Mouse (Mus musculus): ENCODE results near the gene Gmppa.
A peak's percentile ranks its signal among the peaks of the same experiment; 100 is the strongest.

The Gmppa gene

GRCm38 (mm10) chr1:75422823-75423471 lies 12.8 kb upstream of the Gmppa start:
- DNase-seq (ENCODE audit: low spot score in 2 of 2), result no peak

DNA sequence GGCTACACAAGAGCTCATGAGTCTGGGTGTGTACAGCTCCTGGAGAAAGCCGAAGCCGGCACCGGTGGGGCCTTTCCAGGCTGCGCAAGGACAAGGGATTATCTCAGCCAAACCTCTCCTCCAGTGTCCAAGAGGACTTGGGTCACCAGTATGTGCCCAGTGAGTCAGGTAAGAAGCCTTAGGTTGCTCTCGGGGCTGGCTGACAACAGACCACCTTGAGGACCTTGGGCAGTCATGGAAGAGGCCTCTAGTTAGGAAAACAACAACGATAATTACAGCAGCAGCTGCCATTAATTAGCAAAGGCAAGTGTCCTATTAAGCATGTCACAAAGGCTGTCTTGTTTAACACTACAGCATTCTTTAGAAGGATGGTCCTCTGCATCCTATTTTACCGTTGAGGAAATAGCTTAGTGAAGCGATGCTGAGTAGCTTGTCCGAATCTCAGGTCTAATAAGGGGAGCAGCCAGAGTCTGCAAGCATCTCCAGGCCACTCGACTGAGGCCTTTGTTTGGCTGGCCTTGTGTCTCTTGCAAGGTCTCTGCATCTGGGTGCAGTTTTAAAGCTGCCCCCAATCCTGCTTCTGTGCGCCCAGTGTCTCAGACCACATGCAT lies 11.8 kb upstream of the Gmppa start:
- no peak for DNase-seq (ENCODE audit: low spot score in 2 of 2)

- DNase-seq (ENCODE audit: low spot score in 2 of 2), result no peak
Measured at GRCm38 (mm10) chr1:75425796-75426471, 9.8 kb upstream of the Gmppa start.

- no peak for DNase-seq (ENCODE audit: low spot score in 2 of 2)
Measured at GRCm38 (mm10) chr1:75438782-75439181, 3.1 kb downstream of the Gmppa start.

- no peak for DNase-seq (ENCODE audit: low spot score in 2 of 2)
Measured at GRCm38 (mm10) chr1:75440661-75441060, 4.9 kb downstream of the Gmppa start.

DNA sequence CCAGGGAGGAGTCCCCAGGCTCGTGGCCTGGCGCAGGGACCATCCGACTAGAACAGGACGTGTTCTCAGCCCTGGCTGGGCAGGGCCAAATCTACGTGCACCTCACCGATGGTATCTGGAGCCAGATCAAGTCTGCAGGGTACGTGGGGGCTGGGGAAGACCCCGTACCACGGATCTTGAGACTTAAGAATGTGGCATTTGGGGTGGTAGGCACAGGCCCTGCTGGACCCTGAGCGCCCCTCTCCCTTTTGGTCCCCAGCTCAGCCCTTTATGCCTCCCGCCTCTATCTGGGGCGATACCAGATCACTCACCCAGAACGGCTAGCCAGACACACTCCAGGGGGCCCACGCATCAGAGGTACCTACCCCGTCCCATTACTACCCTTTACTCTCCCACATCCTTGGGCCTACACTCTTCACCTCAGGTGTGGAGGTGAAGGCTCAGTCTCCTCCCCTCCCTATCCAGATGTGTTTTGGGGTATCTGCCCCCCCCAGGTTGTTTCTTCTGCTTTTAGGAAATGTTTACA lies 5.8 kb downstream of the Gmppa start:
- DNase-seq (ENCODE audit: low spot score in 2 of 2), result no peak

DNA sequence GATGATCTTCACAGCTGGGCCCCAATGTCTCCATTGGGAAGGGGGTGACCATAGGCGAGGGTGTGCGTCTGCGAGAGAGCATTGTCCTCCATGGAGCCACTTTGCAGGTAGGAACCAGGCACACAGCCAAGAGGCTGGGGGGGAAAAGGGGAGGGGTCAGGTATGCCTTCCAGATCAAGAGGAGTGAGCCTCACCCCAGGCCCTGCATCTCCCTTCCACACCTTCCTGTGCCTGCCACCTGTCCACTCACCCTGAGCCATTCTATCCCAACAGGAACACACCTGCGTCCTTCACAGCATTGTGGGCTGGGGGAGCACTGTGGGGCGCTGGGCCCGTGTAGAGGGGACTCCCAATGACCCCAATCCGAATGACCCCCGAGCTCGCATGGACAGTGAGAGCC lies 6.4 kb downstream of the Gmppa start:
- no peak for DNase-seq (ENCODE audit: low spot score in 2 of 2)

- DNase-seq (ENCODE audit: low spot score in 2 of 2), result no peak
Measured at GRCm38 (mm10) chr1:75442811-75443210, 7.1 kb downstream of the Gmppa start.

- DNase-seq (ENCODE audit: low spot score in 2 of 2), result no peak
Measured at GRCm38 (mm10) chr1:75443247-75444024, 7.7 kb downstream of the Gmppa start.

DNA sequence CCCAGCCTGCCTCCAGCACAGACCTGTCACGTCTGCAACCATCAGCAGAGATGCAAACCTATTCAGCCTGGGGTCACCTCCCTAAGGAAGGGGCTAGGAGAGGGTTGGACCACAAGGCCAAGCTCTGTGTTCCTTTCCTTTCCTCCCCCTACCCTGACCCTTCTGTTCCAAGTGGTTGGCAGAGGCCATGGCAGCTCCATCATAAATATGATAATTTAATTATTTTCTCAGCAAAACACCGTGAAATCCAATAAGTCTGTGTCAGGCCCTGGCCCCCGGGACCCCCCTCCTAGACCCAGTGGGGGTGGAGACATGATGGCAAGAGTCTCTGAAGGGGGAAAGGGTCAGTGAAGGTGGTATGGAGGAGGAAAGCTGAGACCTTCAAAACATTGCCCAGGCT lies 8.5 kb downstream of the Gmppa start:
- DNase-seq (ENCODE audit: low spot score in 2 of 2), result no peak

DNA sequence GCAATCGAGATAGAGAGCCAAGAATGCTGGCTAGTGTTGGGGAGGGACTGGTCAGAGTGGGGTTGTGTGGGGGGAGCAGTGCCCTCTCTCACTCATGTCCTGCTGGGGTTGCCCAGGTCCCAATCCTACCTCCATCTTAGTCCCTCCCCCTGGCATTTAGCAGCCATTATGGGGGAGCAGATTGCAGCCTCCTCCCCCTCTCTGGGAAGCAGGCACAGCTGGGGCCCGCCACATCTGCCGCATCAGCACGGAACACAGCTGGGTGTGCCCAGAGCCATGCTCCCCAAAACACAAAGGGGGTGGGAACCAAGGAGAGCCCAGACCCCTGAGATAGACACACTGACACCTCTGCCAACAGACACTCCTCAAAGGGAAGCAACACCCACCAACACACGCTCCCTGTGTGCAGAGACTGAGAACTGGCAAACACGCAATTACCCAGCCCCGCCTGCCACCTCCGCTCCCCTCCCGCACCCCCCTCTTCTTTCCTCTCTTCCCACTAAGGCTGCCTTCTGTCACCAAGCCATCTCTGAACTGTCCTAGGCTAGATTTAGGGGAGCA lies 9.5 kb downstream of the Gmppa start:
- no peak for DNase-seq (ENCODE audit: low spot score in 2 of 2)

- DNase-seq (ENCODE audit: low spot score in 2 of 2), result peak; percentile 49 to 61
Measured at GRCm38 (mm10) chr1:75445751-75446611, 10.3 kb downstream of the Gmppa start.

DNA sequence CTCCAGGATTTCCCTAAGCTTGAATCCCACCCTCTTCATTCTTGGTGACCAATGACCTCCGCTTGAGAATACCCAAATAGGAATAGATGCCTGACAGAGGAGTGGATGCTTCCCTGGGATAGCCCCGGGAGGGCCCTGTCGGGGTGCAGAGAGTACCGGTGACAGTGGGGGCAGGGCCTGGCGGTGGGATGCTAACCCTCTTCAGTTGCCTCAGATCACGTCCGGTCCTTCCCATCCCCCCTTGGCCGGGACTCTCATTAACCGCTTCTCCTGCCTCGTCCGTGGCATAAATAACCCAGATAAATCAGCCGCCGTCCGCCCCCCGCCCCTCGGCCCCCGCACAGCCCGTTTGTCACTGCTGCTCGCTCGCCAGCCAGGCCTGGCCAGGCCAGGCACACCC lies 10.9 kb downstream of the Gmppa start:
- DNase-seq (ENCODE audit: low spot score in 2 of 2), result no peak

DNA sequence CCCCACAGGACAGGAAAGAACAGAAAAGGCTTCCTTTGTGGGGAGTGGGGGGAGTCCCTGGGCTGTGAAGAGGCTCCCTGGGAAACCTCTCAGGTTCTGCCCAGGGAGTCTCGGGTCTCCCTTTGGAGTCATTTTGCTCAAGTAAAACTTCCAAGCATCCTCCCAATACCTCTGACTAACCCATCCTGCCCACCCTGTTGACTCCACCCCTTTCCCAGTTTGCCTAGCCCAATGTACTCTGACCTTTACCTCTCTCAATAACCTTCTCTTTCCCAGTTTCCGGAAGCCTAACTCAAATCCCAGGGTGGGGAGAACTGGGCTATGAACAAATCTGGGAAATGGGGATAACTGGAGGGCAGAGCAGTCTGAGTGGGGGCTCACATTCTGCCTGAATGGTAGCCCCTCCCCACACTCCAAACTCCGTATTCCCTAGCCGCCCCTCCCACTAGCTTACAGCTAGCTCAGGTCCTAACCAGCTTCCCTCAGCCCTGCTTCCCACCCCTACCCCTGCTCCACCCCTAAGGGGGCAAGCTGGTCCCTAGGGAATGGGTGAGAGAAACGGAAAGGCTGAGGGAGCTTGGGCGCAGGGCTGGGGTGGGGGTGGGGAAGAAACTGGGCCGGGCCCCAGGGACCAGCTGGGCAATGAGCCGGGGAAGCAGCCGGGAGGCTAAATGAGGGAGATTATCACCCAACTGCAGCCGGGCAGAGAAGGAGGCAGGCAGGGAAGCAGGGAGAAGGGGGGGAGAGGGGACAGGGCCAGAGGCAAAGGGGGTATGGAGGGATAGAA lies 11.7 kb downstream of the Gmppa start:
- no peak for DNase-seq (ENCODE audit: low spot score in 2 of 2)

- no peak for DNase-seq (ENCODE audit: low spot score in 2 of 2)
Measured at GRCm38 (mm10) chr1:75448052-75448431, 12.3 kb downstream of the Gmppa start.

DNA sequence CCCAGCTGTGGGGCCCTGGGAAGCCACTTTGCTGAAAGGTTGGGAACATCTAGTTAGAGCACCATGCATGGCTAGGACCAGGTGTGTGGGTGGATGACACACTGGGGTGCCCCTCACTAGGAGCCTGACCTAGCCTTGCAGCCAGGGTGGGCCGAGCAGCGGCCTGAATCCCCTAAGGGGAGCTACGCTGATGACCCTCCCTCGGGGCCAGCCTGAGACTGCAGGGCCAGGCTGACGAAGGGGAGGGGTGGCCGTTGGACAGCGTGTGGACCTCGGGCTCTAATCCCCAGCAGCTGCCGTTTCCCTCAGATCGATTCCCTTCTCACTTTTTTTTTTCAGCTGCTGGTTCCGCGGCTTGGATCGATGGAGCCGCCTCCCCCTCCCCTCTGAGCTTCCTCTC lies 13.2 kb downstream of the Gmppa start:
- no peak for DNase-seq (ENCODE audit: low spot score in 2 of 2)

DNA sequence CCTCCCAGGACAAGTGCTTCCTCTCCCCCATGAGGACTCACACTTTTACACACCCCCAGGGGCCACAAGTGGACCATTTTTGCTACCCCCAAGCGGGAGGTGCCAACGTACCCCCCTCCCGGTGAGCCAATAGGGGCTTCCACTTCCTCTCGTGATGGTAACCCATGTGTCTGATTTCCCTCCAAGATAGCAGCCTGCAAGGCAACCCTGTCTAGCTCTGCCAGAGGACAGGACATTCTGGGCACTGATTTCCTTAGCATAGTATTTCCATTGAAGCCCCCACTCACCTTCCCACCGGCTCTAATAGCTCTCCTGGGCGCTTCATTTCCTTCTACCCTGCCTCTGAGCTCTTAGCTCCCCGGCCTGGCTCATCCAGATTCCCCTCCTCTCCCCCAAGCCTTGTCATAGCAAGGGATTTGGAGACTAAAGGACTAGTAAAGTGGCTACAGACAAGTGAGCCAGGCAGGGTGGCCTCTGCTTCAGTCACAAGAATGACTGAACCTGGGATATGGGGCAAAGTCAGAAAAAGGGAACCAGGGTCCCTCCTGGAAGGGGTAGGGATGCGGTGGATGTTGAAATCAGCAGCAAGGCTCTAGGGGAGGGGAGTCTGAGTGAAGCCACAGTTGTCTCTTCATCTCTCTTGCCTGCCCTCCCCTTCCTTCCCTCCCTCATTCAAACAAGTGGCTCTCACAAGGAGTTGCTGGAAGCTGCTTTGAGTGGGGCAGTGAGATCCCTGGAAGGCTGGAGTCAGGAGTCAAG lies 13.8 kb downstream of the Gmppa start:
- no peak for DNase-seq (ENCODE audit: low spot score in 2 of 2)

DNA sequence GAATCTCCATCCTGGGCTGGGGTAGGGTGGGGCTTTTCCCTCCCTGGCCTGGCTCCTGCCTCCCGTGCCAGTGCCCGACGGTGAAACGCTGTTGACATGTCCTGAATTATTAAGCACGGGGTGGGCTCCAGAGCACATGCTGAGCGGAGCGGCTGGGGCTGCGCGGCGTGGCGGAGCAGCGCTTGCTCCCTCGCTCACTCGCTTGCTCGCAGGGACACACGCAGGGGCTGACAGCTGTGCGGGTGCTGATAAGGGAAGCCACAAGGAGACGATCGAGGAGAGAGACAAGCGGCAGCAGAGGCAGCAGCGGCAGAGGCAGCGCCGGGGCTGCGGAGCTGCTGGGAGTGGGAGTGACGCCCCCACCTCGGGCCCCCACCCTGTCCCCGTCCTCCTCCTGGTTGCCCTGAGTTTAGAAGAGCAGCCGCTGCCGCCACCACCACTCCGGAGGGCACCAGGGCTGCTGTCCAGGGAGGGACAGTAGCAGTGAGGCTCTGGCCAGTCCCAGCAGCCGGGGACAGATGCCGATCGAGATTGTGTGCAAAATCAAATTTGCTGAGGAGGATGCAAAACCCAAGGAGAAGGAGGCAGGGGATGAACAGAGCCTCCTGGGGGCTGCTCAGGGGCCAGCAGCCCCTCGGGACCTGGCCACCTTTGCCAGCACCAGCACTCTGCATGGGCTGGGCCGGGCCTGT lies 14.7 kb downstream of the Gmppa start, which contains the start of gene Asic4:
TSS of gene Asic4 (plus strand) at position 123 of the 692 bp plus-strand sequence.
- no peak for DNase-seq (ENCODE audit: low spot score in 2 of 2)

GRCm38 (mm10) chr1:75451900-75452299 lies 16.2 kb downstream of the Gmppa start:
- no peak for DNase-seq (ENCODE audit: low spot score in 2 of 2)
